Mouse (Mus musculus) brain, embryonic 14.5 days (tissue): ENCODE measurements around the gene Uri1.

Experiments
- CTCF ChIP-seq: fragments of 200-500 bp; IDR thresholded peaks from 2 replicates; pipeline ENCODE4 v1.5.1; 2012; ENCODE audit warnings: inconsistent platforms, mild to moderate bottlenecking, moderate library complexity, borderline replicate concordance; ENCODE audit not compliant: insufficient read depth, insufficient read length; ENCODE audit errors: extremely low read depth
- POLR2A ChIP-seq: fragments of 200-500 bp; IDR thresholded peaks from 2 replicates; pipeline ENCODE4 v1.6.1; 2012; ENCODE audit warnings: mild to moderate bottlenecking, inconsistent platforms, borderline replicate concordance; ENCODE audit not compliant: poor library complexity, insufficient read depth, insufficient read length, severe bottlenecking; ENCODE audit errors: extremely low read depth

GRCm38 (mm10) chr7:37916762-37917439, 106.5 kb downstream of the Uri1 start:
- TF ChIP-seq CTCF (no peak), POLR2A (no peak)
